Mouse (Mus musculus): ENCODE results near the gene Ifi35.
"Not testable (repeated sequence)": the region's sequence is repeated elsewhere in the genome, so short reads cannot be mapped to it uniquely, and the experiment has no call there.

Gene Ifi35

GRCm38 (mm10) chr11:101447786-101448185 is 421 bp upstream of the Ifi35 start:
- no peak for DNase-seq (ENCODE audit: low spot score in 2 of 2)

DNA sequence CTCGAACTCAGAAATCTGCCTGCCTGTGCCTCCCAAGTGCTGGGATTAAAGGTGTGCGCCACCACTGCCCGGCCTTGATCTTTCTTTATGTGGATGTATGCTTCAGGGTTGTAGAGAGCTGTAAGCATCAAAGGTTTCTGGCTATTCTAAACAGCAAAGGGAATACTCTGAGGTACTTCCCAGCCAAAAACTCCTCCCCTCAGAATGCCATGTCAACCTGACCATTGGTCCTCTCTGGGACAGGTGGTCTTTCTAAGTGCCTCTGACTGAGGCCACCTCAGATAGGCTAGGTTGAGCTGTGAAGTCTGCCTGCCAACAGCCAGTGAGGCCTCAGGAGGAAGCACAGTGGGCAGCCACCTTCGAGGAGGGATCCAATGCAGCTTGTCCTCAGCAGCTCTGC is 692 bp downstream of the Ifi35 start:
- DNase-seq (ENCODE audit: low spot score in 2 of 2): peak in 1 of 2 experiments; percentile 26

GRCm38 (mm10) chr11:101449596-101449995 is 1.4 kb downstream of the Ifi35 start:
- not testable (repeated sequence) for DNase-seq (ENCODE audit: low spot score in 2 of 2)

DNA sequence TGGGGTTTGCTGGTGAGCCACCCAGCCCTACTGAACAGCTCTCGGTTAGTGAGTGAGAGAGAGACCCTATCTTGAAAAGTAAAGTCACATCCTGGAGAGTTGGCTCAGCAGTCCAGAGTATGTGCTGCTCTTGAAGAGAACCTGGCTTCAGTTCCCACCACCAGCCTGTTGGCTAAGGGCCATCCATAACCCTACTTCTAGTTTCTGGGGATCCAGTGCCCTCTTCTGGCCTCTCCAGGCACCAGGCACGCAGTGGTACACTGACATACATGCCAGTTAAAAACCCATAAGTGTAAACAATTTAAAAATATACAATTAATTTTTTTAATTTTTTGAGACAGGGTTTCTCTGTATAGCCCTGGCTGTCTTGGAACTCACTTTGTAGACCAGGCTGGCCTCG is 2.2 kb downstream of the Ifi35 start:
- peak in 1 of 2 experiments; percentile 37 for DNase-seq (ENCODE audit: low spot score in 2 of 2)

GRCm38 (mm10) chr11:101451536-101451935 is 3.3 kb downstream of the Ifi35 start:
- no peak for DNase-seq (ENCODE audit: low spot score in 2 of 2)

GRCm38 (mm10) chr11:101452093-101452774 is 4.0 kb downstream of the Ifi35 start:
- no peak for DNase-seq (ENCODE audit: low spot score in 2 of 2)

DNA sequence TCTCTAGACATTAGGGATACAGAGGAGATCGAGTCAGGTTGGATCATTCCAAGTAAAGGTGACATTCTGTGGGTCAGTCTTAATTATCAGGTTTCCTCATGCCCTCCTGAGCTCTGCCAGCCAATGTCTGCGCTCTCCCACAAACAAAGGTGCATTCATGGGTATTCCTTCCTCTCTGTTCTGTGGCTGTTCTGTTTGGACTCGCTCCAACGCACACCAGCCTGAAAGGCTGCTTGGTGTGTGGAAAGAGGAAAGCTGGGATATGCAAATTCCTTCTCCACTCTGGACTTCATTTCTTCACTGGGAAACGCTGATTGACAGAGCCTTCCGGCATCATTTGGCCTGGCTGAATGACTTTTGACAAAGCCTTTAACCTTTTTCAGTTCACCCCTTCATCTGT is 6.5 kb downstream of the Ifi35 start:
- DNase-seq (ENCODE audit: low spot score in 2 of 2): no peak

- no peak for DNase-seq (ENCODE audit: low spot score in 2 of 2)
These were observed 7.4 kb downstream of the Ifi35 start for GRCm38 (mm10) chr11:101455627-101456026.

DNA sequence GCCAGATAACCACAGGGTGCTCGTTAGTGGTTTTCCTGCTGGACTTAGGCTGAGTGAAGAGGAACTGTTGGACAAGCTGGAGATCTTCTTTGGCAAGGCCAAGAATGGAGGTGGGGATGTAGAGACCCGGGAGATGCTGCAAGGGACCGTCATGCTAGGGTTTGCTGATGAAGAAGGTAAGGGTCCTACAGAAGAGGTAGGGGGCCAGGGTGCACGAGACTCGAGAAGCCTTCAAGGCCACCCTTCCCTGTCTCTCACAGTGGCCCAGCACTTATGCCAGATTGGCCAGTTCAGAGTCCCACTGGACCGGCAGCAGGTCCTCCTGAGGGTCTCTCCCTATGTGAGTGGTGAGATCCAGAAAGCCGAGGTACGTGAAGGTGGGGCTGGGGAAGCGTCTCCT is 9.4 kb downstream of the Ifi35 start:
- DNase-seq (ENCODE audit: low spot score in 2 of 2): no peak

- DNase-seq (ENCODE audit: low spot score in 2 of 2): no peak
These were observed 10.0 kb downstream of the Ifi35 start for GRCm38 (mm10) chr11:101458217-101458616.

DNA sequence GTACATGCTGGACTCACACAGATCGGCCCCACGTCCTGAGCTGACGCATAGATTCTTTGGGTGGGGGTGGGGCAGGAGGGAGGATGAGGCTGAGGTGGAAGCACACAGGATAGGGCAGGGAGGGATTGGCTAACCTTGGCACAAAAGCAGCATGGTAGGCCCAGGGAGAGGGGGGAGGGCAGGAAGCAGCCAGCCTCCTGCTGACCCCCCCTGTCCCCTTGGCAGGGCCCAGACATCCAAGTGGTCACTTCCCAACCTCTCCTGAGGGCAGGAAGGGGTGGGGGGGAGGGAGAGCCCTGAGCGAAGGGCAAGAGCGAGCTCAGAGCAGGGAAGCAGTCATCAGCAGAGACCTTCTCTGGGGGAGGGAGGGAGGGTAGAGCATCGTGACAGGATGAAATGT is 11.5 kb downstream of the Ifi35 start:
- DNase-seq (ENCODE audit: low spot score in 2 of 2): peak in 1 of 2 experiments; percentile 24

DNA sequence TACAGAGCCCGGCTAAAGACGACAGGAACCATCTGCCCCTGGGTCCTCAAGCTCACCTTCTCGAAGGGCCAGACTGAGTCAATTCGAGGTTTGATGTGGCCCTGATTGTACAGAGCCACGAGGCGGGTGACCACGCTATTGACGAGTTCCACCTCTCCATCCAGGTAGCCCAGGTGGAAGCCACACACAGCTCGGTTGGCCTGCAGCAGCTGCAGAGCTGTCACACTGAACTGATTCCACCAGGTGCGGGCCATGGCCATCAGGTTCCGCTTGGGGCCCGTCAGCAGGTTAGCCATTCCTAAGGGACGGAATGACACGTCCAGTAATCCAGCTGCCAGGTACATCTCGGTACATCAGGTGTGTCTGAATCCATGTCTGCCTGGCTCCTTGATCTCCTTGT is 12.1 kb downstream of the Ifi35 start:
- DNase-seq (ENCODE audit: low spot score in 2 of 2): no peak

- no peak for DNase-seq (ENCODE audit: low spot score in 2 of 2)
These were observed 13.9 kb downstream of the Ifi35 start for GRCm38 (mm10) chr11:101462141-101462540.

GRCm38 (mm10) chr11:101462583-101463440 is 14.6 kb downstream of the Ifi35 start:
- DNase-seq (ENCODE audit: low spot score in 2 of 2): no peak

DNA sequence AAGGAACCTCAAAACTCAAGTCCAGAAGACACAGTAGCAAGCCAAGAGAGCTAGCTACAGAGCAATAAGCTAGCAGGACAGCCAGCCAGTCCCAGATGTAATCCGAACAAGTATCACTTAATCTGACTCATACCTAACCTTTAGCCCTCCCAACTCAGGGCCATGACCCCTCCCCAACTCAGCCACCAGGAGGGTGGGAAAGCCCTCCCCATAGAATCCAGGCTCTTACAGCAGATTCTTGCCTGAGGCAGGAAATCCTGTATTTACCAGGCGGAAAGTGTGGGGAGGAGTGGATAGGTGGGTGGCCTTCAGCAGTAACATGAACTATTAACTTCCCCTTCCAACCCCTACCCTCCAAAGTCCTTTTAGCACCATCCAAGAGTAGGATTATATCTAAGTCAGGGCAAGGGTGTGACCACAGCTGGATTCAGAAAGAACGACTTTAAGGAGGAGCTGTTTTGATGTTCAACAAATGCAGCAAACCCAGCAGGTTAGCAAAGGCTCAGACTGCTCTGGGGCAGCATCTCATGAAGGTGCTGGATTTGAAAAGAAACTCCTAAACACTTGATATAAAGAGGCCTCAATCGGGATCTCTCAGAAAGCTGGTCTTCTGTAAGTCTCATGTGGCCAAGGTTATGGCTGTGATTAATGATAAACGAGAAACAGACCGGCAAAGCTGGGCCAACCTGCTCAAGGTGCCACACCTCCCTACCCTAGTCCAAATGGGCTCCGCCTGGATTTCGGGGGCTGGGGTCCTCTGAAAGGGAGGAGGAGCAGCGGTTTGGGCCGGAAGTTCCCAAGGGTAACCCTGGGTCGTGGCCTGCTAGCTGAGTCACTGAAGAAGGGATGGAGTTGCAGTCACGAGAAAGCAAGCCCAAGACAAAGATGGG is 16.2 kb downstream of the Ifi35 start, which contains the start of gene Rnd2:
Gene Rnd2 (plus strand): TSS at position 789 of the 890 bp plus-strand sequence.
- DNase-seq (ENCODE audit: low spot score in 2 of 2): no peak

DNA sequence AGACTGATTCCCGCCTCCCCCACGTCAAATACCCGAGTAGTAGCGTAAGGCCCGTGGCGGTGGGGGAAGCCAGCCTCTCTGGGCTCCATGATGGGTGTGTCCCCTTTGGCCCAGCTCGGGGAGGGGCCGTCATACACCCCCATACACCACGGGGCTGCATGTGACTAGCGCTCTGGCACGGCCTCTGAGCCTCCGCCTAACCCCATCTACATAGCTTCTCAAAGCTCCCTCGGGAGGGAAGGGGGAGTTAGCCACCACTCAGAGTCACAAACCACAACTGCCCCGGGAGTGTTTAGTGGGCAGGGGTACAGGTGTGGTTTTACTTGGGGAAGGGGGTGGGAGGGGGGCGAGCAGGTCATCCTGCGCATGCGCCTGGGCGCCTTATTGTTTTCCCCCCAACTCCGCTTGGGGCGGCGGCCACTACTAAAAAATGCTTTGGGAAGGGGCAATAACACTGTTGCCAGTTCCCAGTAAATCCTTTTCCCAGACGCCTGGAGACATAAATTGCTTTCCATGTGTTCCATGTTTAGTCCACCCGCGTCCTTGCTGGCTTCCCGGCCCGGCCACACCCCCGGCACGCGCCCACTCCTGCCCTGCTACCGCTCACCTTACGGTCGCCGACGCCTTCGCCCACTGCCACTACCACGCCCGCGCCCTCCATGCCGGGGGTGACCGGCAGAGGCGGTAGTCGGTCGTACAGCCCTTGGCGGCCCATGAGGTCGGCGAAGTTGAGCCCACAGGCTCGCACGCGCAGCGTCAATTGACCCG is 17.1 kb downstream of the Ifi35 start:
- peak; percentile 50 to 62 for DNase-seq (ENCODE audit: low spot score in 2 of 2)

DNA sequence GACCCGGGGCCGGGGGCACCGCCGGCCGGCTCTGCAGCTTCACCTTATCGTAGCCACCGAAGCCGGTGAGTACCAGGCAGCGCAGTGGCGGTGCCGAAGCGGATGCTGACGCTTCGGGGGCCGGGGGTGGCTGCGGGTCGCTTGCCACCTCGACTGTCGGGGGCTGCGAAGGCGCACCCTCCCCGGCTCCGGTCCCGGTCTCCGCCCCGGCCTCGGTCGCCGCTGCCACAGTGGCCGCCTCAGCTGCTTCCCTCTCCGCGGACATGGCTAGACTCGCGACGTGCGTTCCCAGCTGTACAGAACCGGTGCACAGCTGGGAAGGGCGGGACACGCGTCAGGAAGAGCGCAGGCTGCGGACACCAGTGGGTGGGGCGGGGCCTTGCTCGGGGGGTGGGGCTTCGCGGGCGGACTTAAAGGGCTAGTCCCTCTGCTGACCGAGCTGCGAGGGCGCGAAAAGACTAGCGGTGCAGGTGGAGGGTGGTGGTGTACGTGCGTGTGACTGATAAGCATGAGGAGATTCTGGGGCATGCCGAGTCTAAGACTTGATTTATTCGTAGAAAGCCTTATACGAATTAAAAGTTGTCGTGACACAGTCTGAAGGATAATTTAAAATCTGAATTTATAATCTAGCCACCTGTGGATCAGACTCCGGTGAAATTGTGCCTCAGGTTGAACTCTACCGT is 17.8 kb downstream of the Ifi35 start, which contains the start of gene Vat1:
Gene Vat1 (minus strand): TSS at position 362 of the 683 bp plus-strand sequence.
- peak; percentile 58 to 61 for DNase-seq (ENCODE audit: low spot score in 2 of 2)

- not testable (repeated sequence) for DNase-seq (ENCODE audit: low spot score in 2 of 2)
These were observed 18.3 kb downstream of the Ifi35 start for GRCm38 (mm10) chr11:101466552-101466950.

GRCm38 (mm10) chr11:101467477-101468262 is 19.5 kb downstream of the Ifi35 start:
- peak; percentile 43 to 55 for DNase-seq (ENCODE audit: low spot score in 2 of 2)

DNA sequence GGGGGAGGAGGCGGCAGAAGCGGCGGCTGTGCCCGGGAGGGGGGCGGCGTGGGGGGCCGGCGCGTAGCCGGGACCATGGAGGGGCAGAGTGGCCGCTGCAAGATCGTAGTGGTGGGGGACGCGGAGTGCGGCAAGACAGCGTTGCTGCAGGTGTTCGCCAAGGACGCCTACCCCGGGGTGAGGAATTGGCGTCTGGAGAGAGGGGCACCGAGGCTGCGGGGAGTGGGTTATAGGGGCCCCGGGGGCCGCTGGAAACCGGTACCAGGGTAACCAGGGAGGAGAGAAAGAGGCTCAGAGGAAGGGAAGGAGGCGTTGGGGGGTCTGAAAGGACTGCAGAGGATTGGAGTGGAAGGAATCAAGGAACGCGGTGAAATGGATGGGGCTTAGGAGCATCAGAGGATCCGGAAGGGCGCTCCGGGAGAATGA is 20.1 kb downstream of the Ifi35 start:
- no peak for DNase-seq (ENCODE audit: low spot score in 2 of 2)

Data from spleen, postnatal 36 days (tissue).